Mouse (Mus musculus): ENCODE data around the gene Crb2. TPM values are rescaled to one million over a fixed set of nuclear protein-coding genes. Genes with fewer than 3 reads are reported as not detected.

Gene Crb2
- polyA plus RNA-seq, 1 experiment, result 2.1 TPM

GRCm38 (mm10) chr2:37842719-37843118, 66.7 kb downstream of the Crb2 start:
- Histone ChIP-seq H3K4me3 (ENCODE audit: low read depth, low read length) (no peak overlapping the region), H3K9ac (ENCODE audit: low read depth, poor library complexity, severe bottlenecking) (no peak overlapping the region)

More at GRCm38 (mm10) chr2:37842719-37843118, 66.7 kb downstream of the Crb2 start:
- no peak for TF ChIP-seq POLR2A (IDR thresholded peaks at IDR 0.05; ENCODE audit: insufficient read depth, low read length)
- Histone ChIP-seq H3K27me3 (ENCODE audit: control insufficient read depth, insufficient read depth, low read length, poor library complexity, severe bottlenecking) (no peaks in the 10 kb centered on the region), H3K9me3 (replicated peaks; ENCODE audit: control insufficient read depth, insufficient read depth, low read length, poor library complexity, severe bottlenecking) (no peaks in the 10 kb centered on the region), H3K27ac (ENCODE audit: insufficient read depth, low read length) (no peak overlapping the region), H3K4me1 (ENCODE audit: control insufficient read depth, insufficient read depth, low read length) (no peaks in the 10 kb centered on the region), H3K36me3 (ENCODE audit: control insufficient read depth, insufficient read depth, low read length, poor library complexity, severe bottlenecking) (no peaks in the 10 kb centered on the region)

Other genes starting within 250 kb of the Crb2 start
- gene Strbp, start 72.4 kb upstream of the Crb2 start, polyA plus RNA-seq (2011; ENCODE audit: insufficient read depth, insufficient read length, low read depth, missing spikeins), result 126 and 133 TPM in 2 replicates